Mouse (Mus musculus) CH12.LX (cell line): ENCODE measurements around the gene Apoc4. TPM values are rescaled to one million over a fixed set of nuclear protein-coding genes. Genes with fewer than 3 reads are reported as not detected.

ENCODE experiments used
- DNase-seq: peaks from one replicate; pipeline ENCODE4 v3.0.0-alpha.2; 2013; ENCODE audit errors: extremely low read depth
- H3K27ac ChIP-seq: 2 replicates; pipeline ENCODE4 v1.5.1; 2012; ENCODE audit warnings: low read depth, mild to moderate bottlenecking, control low read depth, moderate library complexity; ENCODE audit not compliant: insufficient read depth
- H3K27me3 ChIP-seq: replicated peaks from 2 replicates; pipeline ENCODE3; 2012; ENCODE audit warnings: inconsistent platforms
- H3K36me3 ChIP-seq, 2 experiments: replicated peaks in 1 of 2; 2 replicates each; pipeline versions ENCODE3 to v1.6.1; 2012; ENCODE audit warnings: inconsistent platforms in 1 of 2, low read length in 1 of 2, mild to moderate bottlenecking in 1 of 2, mixed read lengths in 1 of 2, moderate library complexity in 1 of 2; ENCODE audit not compliant: control insufficient read depth in 1 of 2, insufficient read depth in 1 of 2
- H3K4me1 ChIP-seq, 2 experiments: 2 replicates each; pipeline ENCODE4 v1.6.1; 2012; ENCODE audit warnings: inconsistent platforms in 1 of 2, moderate library complexity in 1 of 2; ENCODE audit not compliant: insufficient read depth in 2 of 2, control insufficient read depth in 1 of 2
- H3K4me2 ChIP-seq: 2 replicates; pipeline ENCODE4 v1.6.1; 2012; ENCODE audit warnings: low read depth, mild to moderate bottlenecking, control low read depth; ENCODE audit not compliant: poor library complexity, insufficient read depth, severe bottlenecking
- H3K4me3 ChIP-seq, 3 experiments: fragments of 150-350 bp in 1 of 3; sonication (generic) in 1 of 3; replicated peaks in 1 of 3; 2 replicates each; pipeline versions ENCODE3 to v1.5.1; 2011 to 2012; ENCODE audit warnings: low read depth in 2 of 3, low read length in 2 of 3, mild to moderate bottlenecking in 2 of 3, moderate library complexity in 2 of 3, control low read depth in 1 of 3, improper control_type of control experiment in 1 of 3, inconsistent platforms in 1 of 3, mixed read lengths in 1 of 3; ENCODE audit not compliant: poor library complexity in 1 of 3
- H3K79me2 ChIP-seq: replicated peaks from 2 replicates; pipeline ENCODE4 v1.6.1; 2012; ENCODE audit warnings: mild to moderate bottlenecking, moderate library complexity; ENCODE audit not compliant: control insufficient read depth, poor library complexity, insufficient read depth, severe bottlenecking; ENCODE audit errors: extremely low read depth
- H3K9ac ChIP-seq: 2 replicates; pipeline ENCODE4 v1.6.1; 2012; ENCODE audit warnings: low read depth, mild to moderate bottlenecking, control low read depth, moderate library complexity; ENCODE audit not compliant: insufficient read depth
- H3K9me3 ChIP-seq: replicated peaks from 2 replicates; pipeline ENCODE3; 2012; ENCODE audit warnings: low read length, inconsistent platforms, mixed read lengths
- BHLHE40 ChIP-seq: IDR thresholded peaks from 2 replicates; pipeline ENCODE4 v1.6.1; 2011; ENCODE audit warnings: mild to moderate bottlenecking, low read depth, low read length, improper control_type of control experiment
- CHD1 ChIP-seq: IDR thresholded peaks from 2 replicates; pipeline ENCODE4 v1.6.1; 2012; ENCODE audit warnings: low read depth, low read length, improper control_type of control experiment, inconsistent platforms
- EP300 ChIP-seq: IDR thresholded peaks from 2 replicates; pipeline ENCODE4 v1.6.1; 2011; ENCODE audit warnings: low read length, improper control_type of control experiment
- IRF4 ChIP-seq: IDR thresholded peaks from 2 replicates; pipeline ENCODE4 v1.6.1; 2014; ENCODE audit warnings: low read depth, mild to moderate bottlenecking, inconsistent platforms, low read length, improper control_type of control experiment
- JUND ChIP-seq: conservative IDR thresholded peaks from 2 replicates; pipeline ENCODE4 v1.6.1; 2011; ENCODE audit warnings: low read depth, low read length, improper control_type of control experiment
- KAT2A ChIP-seq: IDR thresholded peaks from 2 replicates; pipeline ENCODE4 v1.6.1; 2012; ENCODE audit warnings: low read length, improper control_type of control experiment, inconsistent platforms; ENCODE audit not compliant: insufficient replicate concordance
- MAFK ChIP-seq: IDR thresholded peaks from 2 replicates; pipeline ENCODE4 v1.6.1; 2011; ENCODE audit warnings: low read length, improper control_type of control experiment; ENCODE audit not compliant: insufficient replicate concordance
- MAZ ChIP-seq: IDR thresholded peaks from 2 replicates; pipeline ENCODE4 v1.6.1; 2012; ENCODE audit warnings: low read depth, mild to moderate bottlenecking, inconsistent platforms, low read length, improper control_type of control experiment, moderate library complexity
- MXI1 ChIP-seq: IDR thresholded peaks from 2 replicates; pipeline ENCODE4 v1.6.1; 2011; ENCODE audit warnings: mild to moderate bottlenecking, low read depth, low read length, improper control_type of control experiment
- MYC ChIP-seq: IDR thresholded peaks from 2 replicates; pipeline ENCODE4 v1.6.1; 2011; ENCODE audit warnings: low read depth, mild to moderate bottlenecking, improper control_type of control experiment, low read length
- NRF1 ChIP-seq: IDR thresholded peaks from 2 replicates; pipeline ENCODE4 v1.6.1; 2014; ENCODE audit warnings: low read depth, mild to moderate bottlenecking, inconsistent platforms, low read length, improper control_type of control experiment, moderate library complexity
- PAX5 ChIP-seq: IDR thresholded peaks from 2 replicates; pipeline ENCODE4 v1.6.1; 2012; ENCODE audit warnings: low read length, inconsistent platforms, mixed read lengths
- POLR2AphosphoS2 ChIP-seq: IDR thresholded peaks from 2 replicates; pipeline ENCODE4 v1.6.1; 2011; ENCODE audit warnings: low read depth, low read length, improper control_type of control experiment
- RAD21 ChIP-seq: IDR thresholded peaks from 2 replicates; pipeline ENCODE4 v1.6.1; 2011; ENCODE audit warnings: low read depth, mild to moderate bottlenecking, low read length, improper control_type of control experiment, moderate library complexity
- RCOR1 ChIP-seq: conservative IDR thresholded peaks from 2 replicates; pipeline ENCODE4 v1.6.1; 2012; ENCODE audit warnings: low read depth, mild to moderate bottlenecking, inconsistent platforms, low read length, improper control_type of control experiment
- SIN3A ChIP-seq: IDR thresholded peaks from 2 replicates; pipeline ENCODE4 v1.6.1; 2012; ENCODE audit warnings: low read length, improper control_type of control experiment, inconsistent platforms
- SMC3 ChIP-seq: IDR thresholded peaks from 2 replicates; pipeline ENCODE4 v1.6.1; 2011; ENCODE audit warnings: low read depth, low read length, improper control_type of control experiment
- UBTF ChIP-seq: IDR thresholded peaks from 2 replicates; pipeline ENCODE4 v1.6.1; 2012; ENCODE audit warnings: low read depth, mild to moderate bottlenecking, inconsistent platforms, low read length, improper control_type of control experiment, moderate library complexity
- USF1 ChIP-seq: IDR thresholded peaks from 2 replicates; pipeline ENCODE4 v1.6.1; 2014; ENCODE audit warnings: low read depth, mild to moderate bottlenecking, inconsistent platforms, low read length, improper control_type of control experiment
- USF2 ChIP-seq: conservative IDR thresholded peaks from 2 replicates; pipeline ENCODE4 v1.6.1; 2011; ENCODE audit warnings: low read depth, low read length, improper control_type of control experiment
- ZKSCAN1 ChIP-seq: IDR thresholded peaks from 2 replicates; pipeline ENCODE4 v1.6.1; 2012; ENCODE audit warnings: low read depth, inconsistent platforms, low read length, improper control_type of control experiment, borderline replicate concordance
- ZMIZ1 ChIP-seq: IDR thresholded peaks from 2 replicates; pipeline ENCODE4 v1.6.1; 2012; ENCODE audit warnings: low read depth, mild to moderate bottlenecking, inconsistent platforms, low read length, improper control_type of control experiment
- ZNF384 ChIP-seq: IDR thresholded peaks from 2 replicates; pipeline ENCODE4 v1.6.1; 2012; ENCODE audit warnings: low read depth, low read length, improper control_type of control experiment, inconsistent platforms
- dilution Hi-C: fragments of 300-500 bp; cut with MboI; formaldehyde crosslinking; loops from 2 replicates; pipeline ENCODE4 v1.14.3; 2020; ENCODE audit warnings: low sequenced_read_pairs; ENCODE audit not compliant: extremely low pct_unique_long_range_greater_than_20kb, extremely low pct_ligation_motif_present
- in situ Hi-C: fragments of 300-500 bp; cut with MboI; formaldehyde crosslinking; loops from 3 replicates; pipeline ENCODE4 v1.14.3; 2019; ENCODE audit warnings: low sequenced_read_pairs, low pct_ligation_motif_present, low pct_unique_long_range_greater_than_20kb, mixed read lengths
- polyA plus RNA-seq: library from polyadenylated mRNA; unstranded; fragments of >175 nt; gene quantifications from 2 replicates; pipeline ENCODE4 v1.2.1, GENCODE M21; 2012; ENCODE audit warnings: low read depth; ENCODE audit not compliant: insufficient read length
- total RNA-seq, 2 experiments: library from RNA; depleted of rRNA; stranded (reverse); fragments of 300-350 nt in 1 of 2; fragments of >200 nt in 1 of 2; gene quantifications; 2 replicates each; pipeline ENCODE4 v1.2.3; 2012 to 2014

Gene Apoc4
- total and polyA plus RNA-seq, 3 experiments, result not detected

- H3K4me3 ChIP-seq, result no peak overlapping the region
- no peaks in the 10 kb centered on the region for H3K79me2 ChIP-seq
- TF ChIP-seq RCOR1 (no peak), CHD1 (no peak), SMC3 (no peak), USF1 (no peak), PAX5 (no peak), JUND (no peak), ZMIZ1 (no peak), MXI1 (no peak), IRF4 (no peak), UBTF (no peak), RAD21 (no peak), MAZ (no peak), NRF1 (no peak), BHLHE40 (no peak)
- no peaks in the 10 kb centered on the region for H3K27me3 ChIP-seq
- H3K4me2 ChIP-seq, result no peak overlapping the region
- no peak overlapping the region for H3K27ac ChIP-seq
- dilution Hi-C loops, result no loop called here
- H3K9me3 ChIP-seq, result no peaks in the 10 kb centered on the region
- peaks cover 83 to 88% of the 10 kb centered on the region in 2 experiments for H3K36me3 ChIP-seq
- DNase-seq, result no peak
- peaks cover 0 to 17% of the 10 kb centered on the region in 2 experiments; a peak in 2 of 4 replicates for H3K4me1 ChIP-seq
- no peak overlapping the region for H3K9ac ChIP-seq
- in situ Hi-C loops, result no loop called here
These were observed 40.1 kb downstream of the Apoc4 start for GRCm38 (mm10) chr7:19641223-19641622.

DNA sequence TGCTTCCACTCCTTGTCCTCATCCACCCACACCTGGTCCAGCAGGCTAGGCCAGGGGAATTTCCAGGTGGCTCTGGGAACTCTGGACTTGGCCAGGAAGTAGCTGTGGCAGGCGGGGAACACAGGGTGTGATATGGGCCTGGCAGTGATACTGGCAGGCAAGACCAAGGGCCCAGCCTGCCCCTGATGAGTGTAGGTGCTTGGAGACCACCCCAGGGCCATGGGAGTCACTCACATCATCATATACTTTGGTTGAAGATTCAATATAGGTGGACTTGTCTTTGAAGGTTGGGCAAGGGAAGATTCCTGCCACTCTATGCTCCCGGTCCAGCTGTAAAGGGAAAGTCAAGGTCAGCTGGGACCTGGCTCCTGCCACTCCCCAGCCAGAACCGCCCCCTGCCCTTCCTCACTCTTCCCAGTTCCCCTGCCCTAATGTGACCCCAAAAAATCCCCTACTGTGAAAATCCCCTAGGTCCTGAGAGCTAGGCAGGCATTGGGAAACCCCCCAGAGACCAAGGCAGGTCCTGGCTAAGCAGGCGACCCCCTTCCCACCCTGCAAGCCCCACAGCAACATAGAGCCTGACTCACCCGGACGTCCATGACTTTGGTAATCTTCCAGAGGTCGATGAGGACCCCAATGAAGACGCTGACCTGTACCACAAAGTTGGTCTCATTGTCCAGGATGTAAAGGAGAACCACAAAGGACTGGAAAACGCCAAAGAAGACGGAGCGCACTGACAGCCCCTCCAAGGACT is 46.0 kb downstream of the Apoc4 start:
- no peaks in the 10 kb centered on the region for H3K9me3 ChIP-seq
- no peak overlapping the region for H3K4me3 ChIP-seq
- H3K27ac ChIP-seq, result no peak overlapping the region
- DNase-seq, result no peak
- no peak for TF ChIP-seq SIN3A
- no peak for TF ChIP-seq MYC
- no peak for TF ChIP-seq POLR2AphosphoS2
- no peak for TF ChIP-seq USF2
- TF ChIP-seq ZNF384, result no peak
- no peak for TF ChIP-seq NRF1
- no peak for TF ChIP-seq CHD1
- no peak for TF ChIP-seq ZMIZ1
- TF ChIP-seq EP300, result no peak
- no peak for TF ChIP-seq KAT2A
- TF ChIP-seq ZKSCAN1, result no peak
- TF ChIP-seq MAFK, result no peak
- no peak for TF ChIP-seq IRF4
- H3K27me3 ChIP-seq, result no peaks in the 10 kb centered on the region
- peaks cover 10 to 43% of the 10 kb centered on the region in 2 experiments for H3K4me1 ChIP-seq
- peaks cover 81 to 86% of the 10 kb centered on the region in 2 experiments for H3K36me3 ChIP-seq
- dilution Hi-C loops, result no loop called here
- no peaks in the 10 kb centered on the region for H3K79me2 ChIP-seq
- H3K4me2 ChIP-seq, result no peak overlapping the region
- H3K9ac ChIP-seq, result no peak overlapping the region
- in situ Hi-C loops, result no loop called here
